Mouse (Mus musculus): ENCODE measurements at regions not wholly inside any gene's neighbourhood (a gene's known extent, or its start where the extent isn't known, plus 50 kb on each side); places are given as distances from the start of the nearest gene placed in this dataset.

- no peak for DNase-seq (ENCODE audit: extremely low spot score, low spot score)
- WGBS = 92% methylated on average over 13 of the region's 13 CpGs
Observed at GRCm38 (mm10) chr19:30450869-30451542, 98.5 kb downstream of the Dkk1 start.

GRCm38 (mm10) chr19:30451543-30451920 lies 97.9 kb downstream of the Dkk1 start:
- Histone ChIP-seq H3K9me3 (no peaks in the 10 kb centered on the region), H3K27ac (no peak overlapping the region), H3K4me1 (peaks cover 7% of the 10 kb centered on the region), H3K36me3 (replicated peaks) (no peaks in the 10 kb centered on the region), H3K4me3 (no peak overlapping the region), H3K27me3 (ENCODE audit: poor library complexity, severe bottlenecking) (peaks cover 7% of the 10 kb centered on the region; the same call in 1 of the 2 replicates)
- 84% methylated on average over 8 of the region's 8 CpGs for WGBS
- DNase-seq (ENCODE audit: extremely low spot score, low spot score) = no peak

More at GRCm38 (mm10) chr19:30450869-30451542, 98.5 kb downstream of the Dkk1 start:
- Histone ChIP-seq H3K9me3 (no peaks in the 10 kb centered on the region), H3K36me3 (replicated peaks) (no peaks in the 10 kb centered on the region), H3K4me3 (no peak overlapping the region), H3K4me1 (peaks cover 8% of the 10 kb centered on the region), H3K27ac (no peak overlapping the region), H3K27me3 (ENCODE audit: poor library complexity, severe bottlenecking) (peaks cover 12% of the 10 kb centered on the region)

GRCm38 (mm10) chr19:30452671-30453070 lies 96.8 kb downstream of the Dkk1 start:
- Histone ChIP-seq H3K27ac (no peak overlapping the region), H3K4me1 (no peaks in the 10 kb centered on the region), H3K36me3 (replicated peaks) (no peaks in the 10 kb centered on the region), H3K4me3 (no peak overlapping the region), H3K27me3 (ENCODE audit: poor library complexity, severe bottlenecking) (no peaks in the 10 kb centered on the region), H3K9me3 (no peaks in the 10 kb centered on the region)
- DNase-seq (ENCODE audit: extremely low spot score, low spot score) = no peak
- WGBS = 90% methylated on average over 11 of the region's 11 CpGs

- no peak overlapping the region for H3K4me3 ChIP-seq
- 0 out of 2 replicates have a peak, but pooled peaks cover 3% of the 10 kb centered on the region for H3K27me3 ChIP-seq (ENCODE audit: poor library complexity, severe bottlenecking)
- DNase-seq (ENCODE audit: extremely low spot score, low spot score) = no peak
- H3K36me3 ChIP-seq (replicated peaks) = no peaks in the 10 kb centered on the region
- H3K4me1 ChIP-seq = peaks cover 16% of the 10 kb centered on the region
- WGBS = 21% methylated on average over 4 of the region's 4 CpGs
- H3K9me3 ChIP-seq = no peaks in the 10 kb centered on the region
- H3K27ac ChIP-seq = no peak overlapping the region
Observed at GRCm38 (mm10) chr19:30483436-30483835, 66.0 kb downstream of the Dkk1 start.

- Histone ChIP-seq H3K27ac (no peak overlapping the region), H3K9me3 (no peaks in the 10 kb centered on the region), H3K4me3 (no peak overlapping the region), H3K4me1 (no peaks in the 10 kb centered on the region), H3K27me3 (ENCODE audit: poor library complexity, severe bottlenecking) (no peaks in the 10 kb centered on the region), H3K36me3 (replicated peaks) (no peaks in the 10 kb centered on the region)
- DNase-seq (ENCODE audit: extremely low spot score, low spot score) = no peak
- WGBS = 61% methylated on average over 3 of the region's 3 CpGs
Observed at GRCm38 (mm10) chr19:30489786-30490185, 59.7 kb downstream of the Dkk1 start.

- no peak overlapping the region for H3K4me3 ChIP-seq
- no peaks in the 10 kb centered on the region for H3K36me3 ChIP-seq (replicated peaks)
- H3K9me3 ChIP-seq = no peaks in the 10 kb centered on the region
- WGBS = 66% methylated on average over 9 of the region's 9 CpGs
- no peak overlapping the region for H3K27ac ChIP-seq
- no peaks in the 10 kb centered on the region for H3K4me1 ChIP-seq
- no peak for DNase-seq (ENCODE audit: extremely low spot score, low spot score)
- H3K27me3 ChIP-seq (ENCODE audit: poor library complexity, severe bottlenecking) = no peaks in the 10 kb centered on the region
Observed at GRCm38 (mm10) chr19:30490916-30491315, 58.5 kb downstream of the Dkk1 start.
